Mouse (Mus musculus): Measurements from ENCODE around the gene Nlrc3. TPM values are rescaled to one million over a fixed set of nuclear protein-coding genes. Genes with fewer than 3 reads are reported as not detected.

The Nlrc3 gene
- polyA plus RNA-seq, 1 experiment = 3.8 TPM

DNA sequence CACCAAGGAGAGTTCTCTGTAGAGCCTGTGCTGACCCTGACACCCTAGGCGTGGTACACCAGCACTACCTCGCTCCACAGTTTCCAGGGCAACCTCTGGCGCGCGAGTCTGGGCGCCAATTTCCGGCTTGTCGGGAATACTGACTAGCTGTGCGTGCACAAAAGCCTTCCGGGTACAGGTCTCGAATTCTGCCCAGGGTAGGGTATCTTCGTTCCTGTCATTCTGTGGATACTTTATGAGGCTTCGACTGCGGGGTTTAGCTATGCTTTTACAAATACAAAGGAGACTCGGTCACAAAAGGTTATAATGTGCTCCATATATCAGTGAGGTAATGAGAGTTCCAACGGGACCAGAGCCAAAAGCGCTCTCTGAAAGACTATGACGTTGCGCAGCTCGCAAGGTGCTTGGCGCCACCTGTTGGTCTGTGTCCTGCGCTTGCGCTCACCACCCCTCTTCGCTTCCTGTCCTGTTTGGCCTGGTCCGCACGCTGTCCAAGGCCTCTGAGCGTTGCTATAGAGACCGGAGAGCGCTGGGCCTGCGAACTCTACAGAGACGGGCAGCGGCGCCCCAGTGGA is 67.8 kb downstream of the Nlrc3 start, which contains the start of the genes 1700037C18Rik and Cluap1:
Gene 1700037C18Rik (minus strand): TSS at position 153 of the 575 bp plus-strand sequence.
Gene Cluap1 (plus strand): TSS at position 265 of the 575 bp plus-strand sequence.
- no peaks in the 10 kb centered on the region for H3K27me3 ChIP-seq (replicated peaks; ENCODE audit: control insufficient read depth, insufficient read depth, low read length)
- H3K27ac ChIP-seq (ENCODE audit: insufficient read depth, low read depth, low read length) = peak within 1 kb of the TSS; percentile 83
- under 1% methylated on average over 33 of the region's 33 CpGs for WGBS
- peaks cover 4% of the 10 kb centered on the region; the same call in 1 of the 2 replicates for H3K4me1 ChIP-seq (ENCODE audit: control insufficient read depth, insufficient read depth, low read length)
- H3K36me3 ChIP-seq (ENCODE audit: control insufficient read depth, insufficient read depth, low read length) = peaks cover 1% of the 10 kb centered on the region; the same call in 1 of the 2 replicates
- peak; percentile 45 for TF ChIP-seq POLR2A (IDR thresholded peaks at IDR 0.05; ENCODE audit: low read depth, low read length)
- TF ChIP-seq CTCF (conservative IDR thresholded peaks at IDR 0.05; ENCODE audit: insufficient read depth, insufficient read length, low read depth, low read length) = peak; percentile 84
- H3K4me3 ChIP-seq (ENCODE audit: insufficient read depth, low read depth, low read length) = peak within 1 kb of the TSS; percentile 74
- DNase-seq = peak; percentile 98

DNA sequence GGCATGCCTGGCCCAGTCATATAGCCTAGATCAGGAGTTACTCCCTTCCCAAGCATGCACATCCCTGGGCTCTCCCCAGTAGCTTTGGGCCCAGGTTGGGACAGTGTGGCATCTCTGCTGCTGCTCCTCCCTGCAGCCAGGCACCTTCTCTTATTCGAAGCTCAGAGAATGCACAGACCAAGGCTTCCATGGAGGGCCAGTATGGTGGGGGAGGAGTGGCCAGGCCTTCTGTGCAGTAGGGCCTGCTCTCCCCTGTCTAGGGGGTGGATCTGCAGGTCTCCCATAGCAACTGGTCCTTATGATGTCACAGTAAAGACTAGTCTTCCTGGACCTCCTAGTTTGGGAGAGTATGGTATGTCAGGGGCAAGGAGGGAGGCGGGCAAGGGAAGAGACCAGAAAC is 69.0 kb downstream of the Nlrc3 start:
- TF ChIP-seq POLR2A (IDR thresholded peaks at IDR 0.05; ENCODE audit: low read depth, low read length) (no peak), CTCF (conservative IDR thresholded peaks at IDR 0.05; ENCODE audit: insufficient read depth, insufficient read length, low read depth, low read length) (no peak)
- DNase-seq = no peak
- Histone ChIP-seq H3K36me3 (ENCODE audit: control insufficient read depth, insufficient read depth, low read length) (peaks cover 1% of the 10 kb centered on the region; the same call in 1 of the 2 replicates), H3K4me3 (ENCODE audit: insufficient read depth, low read depth, low read length) (no peak overlapping the region), H3K27me3 (replicated peaks; ENCODE audit: control insufficient read depth, insufficient read depth, low read length) (no peaks in the 10 kb centered on the region), H3K27ac (ENCODE audit: insufficient read depth, low read depth, low read length) (no peak overlapping the region), H3K4me1 (ENCODE audit: control insufficient read depth, insufficient read depth, low read length) (peaks cover 4% of the 10 kb centered on the region; the same call in 1 of the 2 replicates)
- 74% methylated on average over 2 of the region's 2 CpGs for whole genome bisulfite sequencing

GRCm38 (mm10) chr16:3896553-3896952 is 79.9 kb downstream of the Nlrc3 start:
- Histone ChIP-seq H3K36me3 (ENCODE audit: control insufficient read depth, insufficient read depth, low read length) (peaks cover 3% of the 10 kb centered on the region), H3K27ac (ENCODE audit: insufficient read depth, low read depth, low read length) (no peak overlapping the region)
- WGBS = 63% methylated on average over 1 of the region's 1 CpGs

DNA sequence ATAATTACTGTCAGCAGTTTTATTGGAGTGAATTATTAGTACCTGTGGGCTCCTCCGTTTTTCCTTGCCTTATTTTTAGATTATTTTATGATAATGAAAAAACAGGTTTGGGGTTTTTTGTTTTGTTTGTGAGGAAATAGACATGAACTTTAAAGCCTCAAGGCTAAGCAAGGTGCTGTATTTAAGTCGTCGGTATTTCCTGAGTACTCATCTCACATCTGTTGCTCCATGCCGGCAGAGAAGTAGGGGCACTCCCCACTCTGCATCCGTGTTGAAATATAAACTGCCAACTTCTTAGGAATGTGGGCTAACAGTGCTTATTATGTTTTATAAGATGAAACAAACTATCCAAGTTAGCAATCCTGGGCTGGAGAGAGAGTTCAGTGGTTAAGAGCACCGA is 80.4 kb downstream of the Nlrc3 start:
- DNase-seq = no peak
- 0 out of 2 replicates have a peak, but pooled peaks cover 2% of the 10 kb centered on the region for H3K4me1 ChIP-seq (ENCODE audit: control insufficient read depth, insufficient read depth, low read length)
- no peak for TF ChIP-seq POLR2A (IDR thresholded peaks at IDR 0.05; ENCODE audit: low read depth, low read length)
- no peak for TF ChIP-seq CTCF (conservative IDR thresholded peaks at IDR 0.05; ENCODE audit: insufficient read depth, insufficient read length, low read depth, low read length)
- H3K27ac ChIP-seq (ENCODE audit: insufficient read depth, low read depth, low read length) = no peak overlapping the region
- no peaks in the 10 kb centered on the region for H3K27me3 ChIP-seq (replicated peaks; ENCODE audit: control insufficient read depth, insufficient read depth, low read length)
- H3K36me3 ChIP-seq (ENCODE audit: control insufficient read depth, insufficient read depth, low read length) = peaks cover 3% of the 10 kb centered on the region
- 65% methylated on average over 6 of the region's 6 CpGs for WGBS
- no peak overlapping the region for H3K4me3 ChIP-seq (ENCODE audit: insufficient read depth, low read depth, low read length)

More at GRCm38 (mm10) chr16:3896553-3896952, 79.9 kb downstream of the Nlrc3 start:
- Histone ChIP-seq H3K27me3 (replicated peaks; ENCODE audit: control insufficient read depth, insufficient read depth, low read length) (no peaks in the 10 kb centered on the region), H3K4me1 (ENCODE audit: control insufficient read depth, insufficient read depth, low read length) (0 out of 2 replicates have a peak, but pooled peaks cover 2% of the 10 kb centered on the region), H3K4me3 (ENCODE audit: insufficient read depth, low read depth, low read length) (no peak overlapping the region)
- TF ChIP-seq POLR2A (IDR thresholded peaks at IDR 0.05; ENCODE audit: low read depth, low read length) (no peak), CTCF (conservative IDR thresholded peaks at IDR 0.05; ENCODE audit: insufficient read depth, insufficient read length, low read depth, low read length) (no peak)
- no peak for DNase-seq

GRCm38 (mm10) chr16:3895173-3895792 is 81.1 kb downstream of the Nlrc3 start:
- Histone ChIP-seq H3K27me3 (replicated peaks; ENCODE audit: control insufficient read depth, insufficient read depth, low read length) (no peaks in the 10 kb centered on the region), H3K4me1 (ENCODE audit: control insufficient read depth, insufficient read depth, low read length) (0 out of 2 replicates have a peak, but pooled peaks cover 2% of the 10 kb centered on the region), H3K4me3 (ENCODE audit: insufficient read depth, low read depth, low read length) (no peak overlapping the region), H3K27ac (ENCODE audit: insufficient read depth, low read depth, low read length) (peak overlapping the region; percentile 76), H3K36me3 (ENCODE audit: control insufficient read depth, insufficient read depth, low read length) (peaks cover 3% of the 10 kb centered on the region)
- no peak for TF ChIP-seq CTCF (conservative IDR thresholded peaks at IDR 0.05; ENCODE audit: insufficient read depth, insufficient read length, low read depth, low read length)
- no peak for TF ChIP-seq POLR2A (IDR thresholded peaks at IDR 0.05; ENCODE audit: low read depth, low read length)
- WGBS = 52% methylated on average over 9 of the region's 9 CpGs
- DNase-seq = peak; percentile 63

Other genes starting within 250 kb of the Nlrc3 start
- gene Zfp263, start 232.5 kb downstream of the Nlrc3 start, polyA plus RNA-seq (2012; rRNA removed) = 4.7 and 5.2 TPM in 2 replicates
- gene Olfr15, start 145.8 kb downstream of the Nlrc3 start, polyA plus RNA-seq (2012; rRNA removed) = not detected in 2 replicates
- gene Zfp174, start 129.4 kb downstream of the Nlrc3 start, polyA plus RNA-seq (2012; rRNA removed) = 1.1 and 1.3 TPM in 2 replicates
- 69.8 and 73.2 TPM in 2 replicates for gene Naa60, start 104.3 kb downstream of the Nlrc3 start, polyA plus RNA-seq (2012; rRNA removed)
- 2.2 and 2.5 TPM in 2 replicates for gene Zfp597, start 92.1 kb downstream of the Nlrc3 start, polyA plus RNA-seq (2012; rRNA removed)
- not detected in 2 replicates for gene Gm20695, start 92.0 kb downstream of the Nlrc3 start, polyA plus RNA-seq (2012; rRNA removed)
- 19.5 and 20.7 TPM in 2 replicates for gene 1700037C18Rik, start 67.9 kb downstream of the Nlrc3 start, polyA plus RNA-seq (2012; rRNA removed)
- gene Cluap1, start 67.8 kb downstream of the Nlrc3 start, polyA plus RNA-seq (2012; rRNA removed) = 7.3 and 8.3 TPM in 2 replicates
- gene Slx4, start 27.1 kb upstream of the Nlrc3 start, polyA plus RNA-seq (2012; rRNA removed) = 36.0 and 41.0 TPM in 2 replicates
- 2,240 and 2,440 TPM in 2 replicates for gene Dnase1, start 60.3 kb upstream of the Nlrc3 start, polyA plus RNA-seq (2012; rRNA removed)
- gene Trap1, start 101.2 kb upstream of the Nlrc3 start, polyA plus RNA-seq (2012; rRNA removed) = 225 and 226 TPM in 2 replicates
- gene Crebbp, start 237.4 kb upstream of the Nlrc3 start, polyA plus RNA-seq (2012; rRNA removed) = 21.6 and 27.1 TPM in 2 replicates